Mouse (Mus musculus): ENCODE data around the gene Fam161a. TPM values are rescaled to one million over a fixed set of nuclear protein-coding genes. Genes with fewer than 3 reads are reported as not detected.
"Not testable (repeated sequence)": the region's sequence is repeated elsewhere in the genome, so short reads cannot be mapped to it uniquely, and the experiment has no call there.

The Fam161a gene
- total and polyA plus RNA-seq, 2 experiments: 1.0 to 3.8 TPM

- no peak overlapping the region for H3K4me3 ChIP-seq (ENCODE audit: insufficient read depth, low read depth, low read length)
- H3K36me3 ChIP-seq (ENCODE audit: control insufficient read depth, insufficient read depth, low read length): no peaks in the 10 kb centered on the region
- no peak overlapping the region for H3K27ac ChIP-seq (replicated peaks; ENCODE audit: insufficient read depth, low read depth, low read length)
- no peak overlapping the region for H3K9ac ChIP-seq (ENCODE audit: low read depth, low read length)
- 82% methylated on average over 2 of the region's 2 CpGs for WGBS
- peaks cover 11% of the 10 kb centered on the region for H3K4me1 ChIP-seq (ENCODE audit: control insufficient read depth, insufficient read depth, low read length)
- no peak for DNase-seq (ENCODE audit: extremely low read depth, low read depth, low spot score)
- no peaks in the 10 kb centered on the region for H3K79me2 ChIP-seq (ENCODE audit: control insufficient read depth, insufficient read depth, low read length)
- no peak for TF ChIP-seq CTCF (IDR thresholded peaks at IDR 0.05; ENCODE audit: low read depth, low read length)
- no peak for TF ChIP-seq POLR2A (IDR thresholded peaks at IDR 0.05; ENCODE audit: extremely low read depth, insufficient read depth, low read length)
- H3K27me3 ChIP-seq (ENCODE audit: control insufficient read depth, insufficient read depth, low read length): no peaks in the 10 kb centered on the region
Measured at GRCm38 (mm10) chr11:23065167-23065668, 57.9 kb downstream of the Fam161a start.

GRCm38 (mm10) chr11:23067395-23068136, 60.2 kb downstream of the Fam161a start:
- Histone ChIP-seq H3K4me3 (ENCODE audit: insufficient read depth, low read depth, low read length) (peak overlapping the region; percentile 65), H3K4me1 (ENCODE audit: control insufficient read depth, insufficient read depth, low read length) (peaks cover 11% of the 10 kb centered on the region), H3K27me3 (ENCODE audit: control insufficient read depth, insufficient read depth, low read length) (no peaks in the 10 kb centered on the region), H3K36me3 (ENCODE audit: control insufficient read depth, insufficient read depth, low read length) (no peaks in the 10 kb centered on the region), H3K79me2 (ENCODE audit: control insufficient read depth, insufficient read depth, low read length) (no peaks in the 10 kb centered on the region), H3K27ac (replicated peaks; ENCODE audit: insufficient read depth, low read depth, low read length) (peak overlapping the region; percentile 84), H3K9ac (ENCODE audit: low read depth, low read length) (peak overlapping the region; percentile 77)
- peak; percentile 89 for DNase-seq (ENCODE audit: extremely low read depth, low read depth, low spot score)
- no peak for TF ChIP-seq CTCF (IDR thresholded peaks at IDR 0.05; ENCODE audit: low read depth, low read length)
- TF ChIP-seq POLR2A (IDR thresholded peaks at IDR 0.05; ENCODE audit: extremely low read depth, insufficient read depth, low read length): peak; percentile 83
- 1% methylated on average over 49 of the region's 49 CpGs for WGBS

GRCm38 (mm10) chr11:23068201-23068600, 60.9 kb downstream of the Fam161a start:
- peak; percentile 10 for DNase-seq (ENCODE audit: extremely low read depth, low read depth, low spot score)
- peak overlapping the region; percentile 77; the same call in 1 of the 2 replicates for H3K9ac ChIP-seq (ENCODE audit: low read depth, low read length)
- WGBS: 6% methylated on average over 10 of the region's 10 CpGs

GRCm38 (mm10) chr11:23068986-23069385, 61.7 kb downstream of the Fam161a start:
- not testable (repeated sequence) for H3K27ac ChIP-seq (replicated peaks; ENCODE audit: insufficient read depth, low read depth, low read length); H3K4me1 ChIP-seq (ENCODE audit: control insufficient read depth, insufficient read depth, low read length); H3K4me3 ChIP-seq (ENCODE audit: insufficient read depth, low read depth, low read length); H3K36me3 ChIP-seq (ENCODE audit: control insufficient read depth, insufficient read depth, low read length); H3K79me2 ChIP-seq (ENCODE audit: control insufficient read depth, insufficient read depth, low read length); H3K9ac ChIP-seq (ENCODE audit: low read depth, low read length); H3K27me3 ChIP-seq (ENCODE audit: control insufficient read depth, insufficient read depth, low read length)
- 84% methylated on average over 9 of the region's 9 CpGs for WGBS
- peak; percentile 55 for DNase-seq (ENCODE audit: extremely low read depth, low read depth, low spot score)

More at GRCm38 (mm10) chr11:23068201-23068600, 60.9 kb downstream of the Fam161a start:
- Histone ChIP-seq H3K79me2 (ENCODE audit: control insufficient read depth, insufficient read depth, low read length) (no peaks in the 10 kb centered on the region), H3K4me1 (ENCODE audit: control insufficient read depth, insufficient read depth, low read length) (peaks cover 11% of the 10 kb centered on the region), H3K27me3 (ENCODE audit: control insufficient read depth, insufficient read depth, low read length) (no peaks in the 10 kb centered on the region), H3K36me3 (ENCODE audit: control insufficient read depth, insufficient read depth, low read length) (no peaks in the 10 kb centered on the region), H3K27ac (replicated peaks; ENCODE audit: insufficient read depth, low read depth, low read length) (0 out of 2 replicates have a peak overlapping the region, but pooled peaks have one; percentile 38), H3K4me3 (ENCODE audit: insufficient read depth, low read depth, low read length) (peak overlapping the region; percentile 65)
- no peak for TF ChIP-seq POLR2A (IDR thresholded peaks at IDR 0.05; ENCODE audit: extremely low read depth, insufficient read depth, low read length)
- no peak for TF ChIP-seq CTCF (IDR thresholded peaks at IDR 0.05; ENCODE audit: low read depth, low read length)

- Histone ChIP-seq H3K9ac (ENCODE audit: low read depth, low read length) (no peak overlapping the region), H3K27me3 (ENCODE audit: control insufficient read depth, insufficient read depth, low read length) (no peaks in the 10 kb centered on the region), H3K27ac (replicated peaks; ENCODE audit: insufficient read depth, low read depth, low read length) (no peak overlapping the region)
Measured at GRCm38 (mm10) chr11:23074841-23075240, 67.5 kb downstream of the Fam161a start.

GRCm38 (mm10) chr11:23078541-23078940, 71.2 kb downstream of the Fam161a start:
- H3K9ac ChIP-seq (ENCODE audit: low read depth, low read length): no peak overlapping the region
- DNase-seq (ENCODE audit: extremely low read depth, low read depth, low spot score): no peak
- no peak overlapping the region for H3K27ac ChIP-seq (replicated peaks; ENCODE audit: insufficient read depth, low read depth, low read length)
- 97% methylated on average over 1 of the region's 1 CpGs for WGBS
- H3K79me2 ChIP-seq (ENCODE audit: control insufficient read depth, insufficient read depth, low read length): no peaks in the 10 kb centered on the region
- H3K36me3 ChIP-seq (ENCODE audit: control insufficient read depth, insufficient read depth, low read length): no peaks in the 10 kb centered on the region
- TF ChIP-seq CTCF (IDR thresholded peaks at IDR 0.05; ENCODE audit: low read depth, low read length) (no peak), POLR2A (IDR thresholded peaks at IDR 0.05; ENCODE audit: extremely low read depth, insufficient read depth, low read length) (no peak)
- H3K4me3 ChIP-seq (ENCODE audit: insufficient read depth, low read depth, low read length): no peak overlapping the region
- H3K27me3 ChIP-seq (ENCODE audit: control insufficient read depth, insufficient read depth, low read length): no peaks in the 10 kb centered on the region
- no peaks in the 10 kb centered on the region for H3K4me1 ChIP-seq (ENCODE audit: control insufficient read depth, insufficient read depth, low read length)

More at GRCm38 (mm10) chr11:23074841-23075240, 67.5 kb downstream of the Fam161a start:
- H3K4me1 ChIP-seq (ENCODE audit: control insufficient read depth, insufficient read depth, low read length): no peaks in the 10 kb centered on the region
- DNase-seq (ENCODE audit: extremely low read depth, low read depth, low spot score): no peak
- no peak overlapping the region for H3K4me3 ChIP-seq (ENCODE audit: insufficient read depth, low read depth, low read length)
- TF ChIP-seq POLR2A (IDR thresholded peaks at IDR 0.05; ENCODE audit: extremely low read depth, insufficient read depth, low read length): no peak
- TF ChIP-seq CTCF (IDR thresholded peaks at IDR 0.05; ENCODE audit: low read depth, low read length): no peak
- no peaks in the 10 kb centered on the region for H3K36me3 ChIP-seq (ENCODE audit: control insufficient read depth, insufficient read depth, low read length)
- 73% methylated on average over 7 of the region's 7 CpGs for WGBS
- no peaks in the 10 kb centered on the region for H3K79me2 ChIP-seq (ENCODE audit: control insufficient read depth, insufficient read depth, low read length)

Other genes with a start within 250 kb of the Fam161a start
- gene B3gnt2, start 146.6 kb upstream of the Fam161a start, total RNA-seq (2014; rRNA removed): 8.1 and 8.5 TPM in 2 replicates
- 5.6 and 6.2 TPM in 2 replicates for gene B3gnt2, start 146.6 kb upstream of the Fam161a start, polyA plus RNA-seq (2012; rRNA removed)
- gene Zrsr1, start 35.5 kb upstream of the Fam161a start, total RNA-seq (2014; rRNA removed): 5.6 and 6.8 TPM in 2 replicates
- gene Zrsr1, start 35.5 kb upstream of the Fam161a start, polyA plus RNA-seq (2012; rRNA removed): 3.8 and 4.9 TPM in 2 replicates
- 12.4 and 13.0 TPM in 2 replicates for gene Gm28048, start 25.4 kb upstream of the Fam161a start, total RNA-seq (2014; rRNA removed)
- not detected in 2 replicates for gene Gm28048, start 25.4 kb upstream of the Fam161a start, polyA plus RNA-seq (2012; rRNA removed)
- gene Commd1, start 25.1 kb upstream of the Fam161a start, total RNA-seq (2014; rRNA removed): 42.4 and 53.5 TPM in 2 replicates
- gene Commd1, start 25.1 kb upstream of the Fam161a start, polyA plus RNA-seq (2012; rRNA removed): 15.9 and 18.5 TPM in 2 replicates
- gene Cct4, start 17.0 kb upstream of the Fam161a start, total RNA-seq (2014; rRNA removed): 86.8 and 92.2 TPM in 2 replicates
- gene Cct4, start 17.0 kb upstream of the Fam161a start, polyA plus RNA-seq (2012; rRNA removed): 89.2 and 136 TPM in 2 replicates
- 23.0 and 31.0 TPM in 2 replicates for gene Xpo1, start 248.5 kb downstream of the Fam161a start, total RNA-seq (2014; rRNA removed)
- gene Xpo1, start 248.5 kb downstream of the Fam161a start, polyA plus RNA-seq (2012; rRNA removed): 1.6 and 1.8 TPM in 2 replicates